Mouse (Mus musculus) liver, adult 2 months (tissue): ENCODE results near the gene Zbtb12. TPM values are rescaled to one million over a fixed set of nuclear protein-coding genes. Genes with fewer than 3 reads are reported as not detected.

Experiments
- DNase-seq: peaks from one replicate; pipeline ENCODE4 v3.0.0-alpha.2; 2011; ENCODE audit warnings: low read depth, low spot score; ENCODE audit errors: extremely low read depth
- H3K27ac ChIP-seq: fragments of 200-500 bp; replicated peaks from 2 replicates; pipeline ENCODE4 v1.5.1; 2012; ENCODE audit warnings: low read depth, mild to moderate bottlenecking, control low read depth, inconsistent platforms, low read length; ENCODE audit not compliant: insufficient read depth
- H3K27me3 ChIP-seq: fragments of 200-500 bp; 2 replicates; pipeline ENCODE4 v1.6.1; 2012; ENCODE audit warnings: mild to moderate bottlenecking, moderate library complexity, low read length, inconsistent platforms; ENCODE audit not compliant: control insufficient read depth, insufficient read depth
- H3K36me3 ChIP-seq: fragments of 200-500 bp; 2 replicates; pipeline ENCODE4 v1.6.1; 2012; ENCODE audit warnings: low read length, inconsistent platforms; ENCODE audit not compliant: control insufficient read depth, insufficient read depth
- H3K4me1 ChIP-seq: fragments of 200-500 bp; 2 replicates; pipeline ENCODE4 v1.6.1; 2011; ENCODE audit warnings: low read length; ENCODE audit not compliant: control insufficient read depth, insufficient read depth
- H3K4me3 ChIP-seq: fragments of 200-500 bp; 2 replicates; pipeline ENCODE4 v1.5.1; 2011; ENCODE audit warnings: low read depth, mild to moderate bottlenecking, control low read depth, low read length, moderate library complexity; ENCODE audit not compliant: insufficient read depth
- H3K79me2 ChIP-seq: fragments of 200-500 bp; 2 replicates; pipeline ENCODE4 v1.6.1; 2012; ENCODE audit warnings: inconsistent platforms, mild to moderate bottlenecking, low read length, moderate library complexity; ENCODE audit not compliant: control insufficient read depth, insufficient read depth
- H3K9ac ChIP-seq: fragments of 200-500 bp; 2 replicates; pipeline ENCODE4 v1.6.1; 2012; ENCODE audit warnings: low read depth, mild to moderate bottlenecking, control low read depth, inconsistent platforms, low read length
- CTCF ChIP-seq: fragments of 200-500 bp; IDR thresholded peaks from 2 replicates; pipeline ENCODE4 v1.5.1; 2011; ENCODE audit warnings: low read depth, low read length, control low read depth
- POLR2A ChIP-seq: fragments of 200-500 bp; IDR thresholded peaks from 2 replicates; pipeline ENCODE4 v1.6.1; 2011; ENCODE audit warnings: low read length, control low read depth; ENCODE audit not compliant: insufficient read depth; ENCODE audit errors: extremely low read depth
- WGBS: fragments of 180-500 bp; shearing (Covaris S2); methylation state at CpG from one replicate; pipeline ENCODE4 v1.1.7; 2018; 5-methylcytosine and 5-hydroxymethylcytosine counted together
- polyA plus RNA-seq: library from polyadenylated mRNA; depleted of rRNA; stranded (reverse); fragments of >200 nt; gene quantifications from 2 replicates; pipeline ENCODE4 v1.2.3, GENCODE M21; 2012
- total RNA-seq: library from RNA; depleted of rRNA; stranded (reverse); fragments of >200 nt; gene quantifications from 2 replicates; pipeline ENCODE4 v1.2.3, GENCODE M21; 2014

Zbtb12 gene
- total and polyA plus RNA-seq, 2 experiments = 1.8 to 4.6 TPM

DNA sequence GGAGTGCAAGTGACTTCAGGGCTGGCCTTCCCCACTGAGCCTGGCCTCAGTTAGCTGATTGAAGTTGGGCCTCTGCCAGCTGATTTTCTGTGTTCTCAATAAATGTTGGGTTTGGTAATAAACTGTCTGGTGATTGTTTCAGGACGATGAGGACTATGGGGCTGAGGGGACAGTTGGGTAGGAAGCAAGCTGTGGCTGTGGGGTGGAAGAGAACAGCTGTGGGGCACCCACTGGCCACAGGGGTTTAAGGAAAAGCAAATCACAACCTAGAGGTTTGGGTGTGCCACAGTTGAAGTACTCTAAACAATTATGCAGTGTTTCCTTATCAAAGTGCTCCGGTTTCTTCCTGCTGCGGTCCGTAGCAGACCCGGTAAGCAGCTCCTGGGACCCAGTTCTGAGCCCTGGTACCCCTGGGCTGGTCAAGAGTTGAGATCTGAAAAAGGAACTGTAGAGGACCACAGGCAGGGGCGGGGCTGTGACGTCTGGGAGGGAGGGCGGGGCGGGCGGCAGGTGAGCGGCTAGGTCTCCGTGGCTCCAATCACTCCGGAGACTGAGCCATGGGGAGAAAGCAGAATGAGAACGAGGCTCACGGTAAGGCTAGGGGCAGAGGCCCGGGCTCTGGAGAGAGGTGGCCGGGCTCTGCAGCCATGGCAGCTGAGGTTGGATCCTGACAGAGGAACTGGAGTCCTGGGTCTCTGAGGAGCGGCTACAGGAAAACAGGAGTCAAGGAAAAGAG, 34.8 kb downstream of the Zbtb12 start, which contains the start of gene Slc44a4:
Gene Slc44a4 (plus strand): TSS at position 537 of the 736 bp plus-strand sequence.
- no peak within 1 kb of the TSS for H3K27ac ChIP-seq
- WGBS = 56% methylated on average over 18 of the region's 18 CpGs
- TF ChIP-seq CTCF (no peak), POLR2A (no peak)

GRCm38 (mm10) chr17:34915410-34915831, 36.1 kb downstream of the Zbtb12 start:
- 16% methylated on average over 11 of the region's 11 CpGs for WGBS
- DNase-seq = no peak

More for the DNA sequence above, 34.8 kb downstream of the Zbtb12 start, which contains the start of gene Slc44a4:
- Histone ChIP-seq H3K27me3 (no peaks in the 10 kb centered on the region), H3K79me2 (no peaks in the 10 kb centered on the region), H3K4me1 (no peaks in the 10 kb centered on the region), H3K9ac (no peak within 1 kb of the TSS), H3K4me3 (no peak within 1 kb of the TSS), H3K36me3 (peaks cover 9% of the 10 kb centered on the region; the same call in 1 of the 2 replicates)
- DNase-seq = no peak

GRCm38 (mm10) chr17:34916316-34916715, 37.0 kb downstream of the Zbtb12 start:
- TF ChIP-seq CTCF (no peak), POLR2A (no peak)
- no peak for DNase-seq

More at GRCm38 (mm10) chr17:34915410-34915831, 36.1 kb downstream of the Zbtb12 start:
- no peaks in the 10 kb centered on the region for H3K27me3 ChIP-seq
- no peak overlapping the region for H3K9ac ChIP-seq
- H3K4me3 ChIP-seq = no peak overlapping the region
- H3K36me3 ChIP-seq = peaks cover 6% of the 10 kb centered on the region; the same call in 1 of the 2 replicates
- TF ChIP-seq CTCF (peak; percentile 67), POLR2A (no peak)
- H3K79me2 ChIP-seq = no peaks in the 10 kb centered on the region
- no peaks in the 10 kb centered on the region for H3K4me1 ChIP-seq
- H3K27ac ChIP-seq = no peak overlapping the region

GRCm38 (mm10) chr17:34917188-34917587, 37.9 kb downstream of the Zbtb12 start:
- H3K27ac ChIP-seq = no peak overlapping the region
- H3K27me3 ChIP-seq = no peaks in the 10 kb centered on the region
- no peaks in the 10 kb centered on the region for H3K4me1 ChIP-seq
- H3K4me3 ChIP-seq = no peak overlapping the region
- no peak overlapping the region for H3K9ac ChIP-seq
- no peaks in the 10 kb centered on the region for H3K79me2 ChIP-seq
- DNase-seq = no peak
- TF ChIP-seq POLR2A = no peak
- TF ChIP-seq CTCF = no peak
- H3K36me3 ChIP-seq = peaks cover 6% of the 10 kb centered on the region; the same call in 1 of the 2 replicates
- WGBS = 81% methylated on average over 9 of the region's 9 CpGs

More at GRCm38 (mm10) chr17:34916316-34916715, 37.0 kb downstream of the Zbtb12 start:
- Histone ChIP-seq H3K36me3 (peaks cover 6% of the 10 kb centered on the region; the same call in 1 of the 2 replicates), H3K4me1 (no peaks in the 10 kb centered on the region), H3K9ac (no peak overlapping the region), H3K79me2 (no peaks in the 10 kb centered on the region), H3K27ac (no peak overlapping the region), H3K4me3 (no peak overlapping the region), H3K27me3 (no peaks in the 10 kb centered on the region)
- WGBS = 92% methylated on average over 5 of the region's 5 CpGs

DNA sequence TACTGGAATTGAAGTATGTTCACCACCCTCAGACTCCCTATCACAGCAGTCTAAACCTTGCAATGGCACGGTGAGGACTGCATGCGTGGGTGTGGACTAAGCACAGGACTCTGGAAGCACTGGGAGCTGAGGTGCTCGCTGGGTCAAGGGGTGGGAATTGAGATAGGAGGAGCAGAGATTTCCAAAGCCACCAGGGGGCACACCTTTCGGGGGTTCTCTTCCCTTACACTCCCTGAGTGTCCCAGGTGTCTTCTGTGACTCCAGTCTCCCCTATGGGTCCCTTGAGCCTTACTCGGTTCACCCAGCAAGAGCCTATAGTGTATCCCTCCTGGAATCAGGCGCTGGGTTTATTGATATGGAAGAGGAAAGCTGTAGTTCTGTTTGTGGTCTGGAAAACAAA, 43.7 kb downstream of the Zbtb12 start:
- no peak for DNase-seq
- H3K27me3 ChIP-seq = no peaks in the 10 kb centered on the region
- TF ChIP-seq POLR2A (no peak), CTCF (peak; percentile 40)
- no peaks in the 10 kb centered on the region for H3K79me2 ChIP-seq
- no peaks in the 10 kb centered on the region for H3K4me1 ChIP-seq
- no peak overlapping the region for H3K4me3 ChIP-seq
- H3K9ac ChIP-seq = no peak overlapping the region
- WGBS = 47% methylated on average over 6 of the region's 6 CpGs
- no peak overlapping the region for H3K27ac ChIP-seq
- no peaks in the 10 kb centered on the region for H3K36me3 ChIP-seq

DNA sequence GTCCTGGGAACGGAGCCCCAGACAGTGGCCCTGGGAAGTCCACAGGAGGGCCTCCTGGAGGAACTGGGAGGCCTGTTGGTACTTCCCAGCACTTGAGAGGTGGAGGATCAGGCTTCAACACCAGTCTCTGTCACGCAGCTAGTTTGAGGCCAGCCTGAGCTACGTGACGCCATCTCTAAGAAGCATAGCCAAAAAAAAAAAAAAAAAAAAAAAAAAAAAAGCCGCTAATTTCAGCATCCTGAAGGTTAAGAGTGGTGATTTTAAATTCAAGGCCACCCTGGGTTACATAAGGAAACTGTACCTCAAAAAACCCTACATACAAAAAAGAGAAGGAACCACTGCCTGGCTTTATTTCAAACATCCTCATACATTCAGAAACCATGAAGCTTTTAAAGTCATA, 45.0 kb downstream of the Zbtb12 start:
- Histone ChIP-seq H3K36me3 (no peaks in the 10 kb centered on the region), H3K4me3 (no peak overlapping the region), H3K27ac (peak overlapping the region; percentile 31; the same call in 1 of the 2 replicates), H3K27me3 (no peaks in the 10 kb centered on the region), H3K4me1 (no peaks in the 10 kb centered on the region), H3K79me2 (no peaks in the 10 kb centered on the region), H3K9ac (no peak overlapping the region)
- no peak for DNase-seq
- 70% methylated on average over 5 of the region's 5 CpGs for WGBS
- TF ChIP-seq POLR2A = no peak
- TF ChIP-seq CTCF = no peak
